Mouse (Mus musculus): ENCODE measurements around the gene Nos1ap. TPM values are rescaled to one million over a fixed set of nuclear protein-coding genes. Genes with fewer than 3 reads are reported as not detected.
A peak's percentile ranks its signal among the peaks of the same experiment; 100 is the strongest.

Nos1ap gene
- polyA plus RNA-seq, 1 experiment from 2014 or later: 5.2 TPM

- no peak overlapping the region for H3K27ac ChIP-seq (replicated peaks)
- no peaks in the 10 kb centered on the region for H3K36me3 ChIP-seq (replicated peaks)
These were observed 107.3 kb downstream of the Nos1ap start for GRCm38 (mm10) chr1:170482236-170482905.

GRCm38 (mm10) chr1:170481093-170481492 is 108.6 kb downstream of the Nos1ap start:
- Histone ChIP-seq H3K27me3 (no peaks in the 10 kb centered on the region), H3K9me3 (replicated peaks) (no peaks in the 10 kb centered on the region), H3K4me1 (replicated peaks) (peaks cover 27% of the 10 kb centered on the region), H3K4me3 (replicated peaks) (no peak overlapping the region), H3K9ac (no peak overlapping the region), H3K4me2 (no peak overlapping the region), H3K27ac (replicated peaks) (no peak overlapping the region), H3K36me3 (replicated peaks) (no peaks in the 10 kb centered on the region)
- 34% methylated on average over 3 of the region's 3 CpGs for WGBS (ENCODE audit: insufficient replicate concordance)
- ATAC-seq (ENCODE audit: insufficient read depth): no peak

More at GRCm38 (mm10) chr1:170482236-170482905, 107.3 kb downstream of the Nos1ap start:
- H3K4me2 ChIP-seq: no peak overlapping the region
- no peak overlapping the region for H3K4me3 ChIP-seq (replicated peaks)
- peaks cover 27% of the 10 kb centered on the region for H3K4me1 ChIP-seq (replicated peaks)
- H3K9ac ChIP-seq: no peak overlapping the region
- no peak for ATAC-seq (ENCODE audit: insufficient read depth)
- no peaks in the 10 kb centered on the region for H3K9me3 ChIP-seq (replicated peaks)
- 71% methylated on average over 7 of the region's 8 CpGs for WGBS (ENCODE audit: insufficient replicate concordance)
- no peaks in the 10 kb centered on the region for H3K27me3 ChIP-seq

DNA sequence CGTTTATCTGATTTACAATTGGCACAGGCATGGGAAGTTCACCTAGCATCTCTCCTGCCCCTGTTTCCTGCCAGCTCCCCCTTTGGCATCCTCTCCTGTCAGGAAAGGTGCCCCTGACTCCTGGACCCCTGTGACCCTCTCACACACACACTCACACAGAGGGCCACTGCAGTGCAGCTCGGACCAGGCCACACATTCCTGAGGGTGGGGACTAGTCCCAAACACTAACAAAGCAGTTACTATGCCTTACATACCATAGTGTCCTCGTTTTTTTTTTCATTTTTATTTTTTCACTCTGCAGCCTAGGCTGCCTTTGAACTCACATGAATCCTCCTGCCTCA is 110.2 kb downstream of the Nos1ap start:
- H3K4me2 ChIP-seq: no peak overlapping the region
- no peak overlapping the region for H3K9ac ChIP-seq
- no peaks in the 10 kb centered on the region for H3K36me3 ChIP-seq (replicated peaks)
- H3K4me3 ChIP-seq (replicated peaks): no peak overlapping the region
- H3K9me3 ChIP-seq (replicated peaks): no peaks in the 10 kb centered on the region
- no peaks in the 10 kb centered on the region for H3K27me3 ChIP-seq
- peaks cover 27% of the 10 kb centered on the region for H3K4me1 ChIP-seq (replicated peaks)
- WGBS (ENCODE audit: insufficient replicate concordance): 27% methylated on average over 3 of the region's 3 CpGs
- ATAC-seq (ENCODE audit: insufficient read depth): peak; percentile 67
- H3K27ac ChIP-seq (replicated peaks): peak overlapping the region; percentile 53

GRCm38 (mm10) chr1:170478791-170479457 is 110.7 kb downstream of the Nos1ap start:
- Histone ChIP-seq H3K36me3 (replicated peaks) (no peaks in the 10 kb centered on the region), H3K4me3 (replicated peaks) (no peak overlapping the region), H3K4me1 (replicated peaks) (peaks cover 27% of the 10 kb centered on the region), H3K4me2 (no peak overlapping the region), H3K27me3 (no peaks in the 10 kb centered on the region), H3K9ac (no peak overlapping the region), H3K27ac (replicated peaks) (peak overlapping the region; percentile 67), H3K9me3 (replicated peaks) (no peaks in the 10 kb centered on the region)
- 36% methylated on average over 4 of the region's 4 CpGs for whole genome bisulfite sequencing (ENCODE audit: insufficient replicate concordance)
- peak; percentile 63; the same call in 1 of the 2 replicates for ATAC-seq (ENCODE audit: insufficient read depth)

DNA sequence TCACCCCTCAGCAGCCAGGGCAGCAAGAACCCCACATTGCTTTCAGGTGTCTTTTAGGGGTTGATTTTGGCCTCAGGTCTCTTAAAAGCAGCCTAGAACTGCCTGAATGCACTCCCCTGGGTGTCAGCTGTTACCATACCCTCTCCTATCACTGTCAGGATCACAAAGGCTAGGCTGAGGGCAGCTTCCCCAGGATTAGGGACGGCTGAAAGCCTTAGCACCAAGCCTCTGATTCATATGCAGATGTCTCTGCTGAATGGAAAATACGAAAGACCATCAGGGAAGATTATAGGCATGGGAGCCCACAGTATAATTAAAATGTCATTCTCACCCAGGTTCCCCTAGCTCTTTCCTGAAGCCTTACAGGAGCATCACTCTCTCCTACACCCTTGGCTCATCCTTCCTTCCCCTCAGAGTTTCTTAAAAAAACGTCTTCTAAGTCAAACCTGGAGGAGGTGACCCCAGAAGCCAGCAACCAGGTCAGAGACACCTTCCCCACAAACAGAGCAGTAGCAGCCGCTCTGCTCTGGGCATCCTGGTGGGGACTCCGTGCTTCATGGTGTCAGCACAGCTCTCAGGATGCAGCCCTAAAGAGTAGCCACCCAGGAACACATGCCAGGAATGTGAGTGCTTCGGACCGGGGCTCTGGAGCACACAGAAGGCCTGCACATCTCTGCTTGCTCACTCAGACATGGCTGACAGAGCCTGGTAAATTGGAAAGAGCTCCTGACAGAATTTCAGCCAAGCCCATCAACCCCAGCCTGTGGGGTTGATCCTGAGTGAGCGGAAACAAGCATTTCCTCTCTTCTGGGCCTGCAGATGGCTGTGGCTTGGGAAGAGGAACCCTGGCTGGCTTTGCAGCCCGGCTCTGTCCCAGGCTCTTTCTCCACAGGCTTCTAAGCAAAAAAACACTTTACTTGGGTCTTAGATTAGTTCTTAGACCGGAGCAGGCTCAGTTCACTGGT is 111.7 kb downstream of the Nos1ap start:
- Histone ChIP-seq H3K9ac (no peak overlapping the region), H3K27me3 (no peaks in the 10 kb centered on the region), H3K9me3 (replicated peaks) (no peaks in the 10 kb centered on the region), H3K4me2 (no peak overlapping the region), H3K27ac (replicated peaks) (peak overlapping the region; percentile 67), H3K4me1 (replicated peaks) (peaks cover 27% of the 10 kb centered on the region), H3K4me3 (replicated peaks) (no peak overlapping the region), H3K36me3 (replicated peaks) (no peaks in the 10 kb centered on the region)
- no peak for ATAC-seq (ENCODE audit: insufficient read depth)
- WGBS (ENCODE audit: insufficient replicate concordance): 17% methylated on average over 10 of the region's 10 CpGs

- no peak overlapping the region for H3K4me3 ChIP-seq (replicated peaks)
- H3K27me3 ChIP-seq: no peaks in the 10 kb centered on the region
- WGBS (ENCODE audit: insufficient replicate concordance): 49% methylated on average over 6 of the region's 6 CpGs
- no peaks in the 10 kb centered on the region for H3K36me3 ChIP-seq (replicated peaks)
- no peak overlapping the region for H3K9ac ChIP-seq
- no peak overlapping the region for H3K27ac ChIP-seq (replicated peaks)
- no peak overlapping the region for H3K4me2 ChIP-seq
- no peak for ATAC-seq (ENCODE audit: insufficient read depth)
- no peaks in the 10 kb centered on the region for H3K9me3 ChIP-seq (replicated peaks)
- peaks cover 10% of the 10 kb centered on the region for H3K4me1 ChIP-seq (replicated peaks)
These were observed 116.2 kb downstream of the Nos1ap start for GRCm38 (mm10) chr1:170473460-170473859.

- Histone ChIP-seq H3K27me3 (no peaks in the 10 kb centered on the region), H3K9ac (no peak overlapping the region), H3K36me3 (replicated peaks) (no peaks in the 10 kb centered on the region), H3K9me3 (replicated peaks) (no peaks in the 10 kb centered on the region), H3K27ac (replicated peaks) (no peak overlapping the region), H3K4me1 (replicated peaks) (peaks cover 4% of the 10 kb centered on the region), H3K4me2 (no peak overlapping the region), H3K4me3 (replicated peaks) (no peak overlapping the region)
- ATAC-seq (ENCODE audit: insufficient read depth): no peak
These were observed 116.8 kb downstream of the Nos1ap start for GRCm38 (mm10) chr1:170472861-170473260.

GRCm38 (mm10) chr1:170466099-170467009 is 123.3 kb downstream of the Nos1ap start:
- H3K27ac ChIP-seq (replicated peaks): no peak overlapping the region
- no peak overlapping the region for H3K4me3 ChIP-seq (replicated peaks)
- WGBS (ENCODE audit: insufficient replicate concordance): 47% methylated on average over 6 of the region's 6 CpGs
- H3K4me1 ChIP-seq (replicated peaks): no peaks in the 10 kb centered on the region
- no peak overlapping the region for H3K4me2 ChIP-seq
- H3K36me3 ChIP-seq (replicated peaks): no peaks in the 10 kb centered on the region
- ATAC-seq (ENCODE audit: insufficient read depth): no peak
- no peaks in the 10 kb centered on the region for H3K9me3 ChIP-seq (replicated peaks)
- H3K9ac ChIP-seq: no peak overlapping the region
- H3K27me3 ChIP-seq: no peaks in the 10 kb centered on the region

DNA sequence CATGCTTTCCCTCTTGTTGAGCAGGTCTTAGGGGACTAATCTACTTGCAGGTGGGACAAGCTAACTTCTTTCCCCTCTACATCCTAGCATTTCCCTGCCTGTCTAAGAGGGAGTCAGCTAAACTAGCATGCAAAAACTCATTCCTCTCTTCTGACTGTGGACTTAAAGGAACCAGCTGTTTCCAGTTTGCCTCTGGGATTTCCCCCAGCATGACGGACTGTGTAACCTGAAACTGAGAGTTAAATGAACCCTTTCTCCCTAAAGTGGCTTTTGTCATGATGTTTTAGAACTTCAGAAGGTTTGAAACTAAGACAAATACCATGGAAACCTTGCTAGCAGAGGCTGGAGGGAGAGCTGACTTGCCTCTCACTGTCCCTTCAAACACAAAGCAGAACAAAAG is 127.5 kb downstream of the Nos1ap start:
- Histone ChIP-seq H3K4me3 (replicated peaks) (no peak overlapping the region), H3K36me3 (replicated peaks) (no peaks in the 10 kb centered on the region), H3K4me2 (no peak overlapping the region), H3K4me1 (replicated peaks) (peaks cover 4% of the 10 kb centered on the region), H3K9me3 (replicated peaks) (no peaks in the 10 kb centered on the region), H3K27me3 (no peaks in the 10 kb centered on the region), H3K27ac (replicated peaks) (no peak overlapping the region), H3K9ac (no peak overlapping the region)
- ATAC-seq (ENCODE audit: insufficient read depth): no peak
- WGBS (ENCODE audit: insufficient replicate concordance): 60% methylated on average over 1 of the region's 1 CpGs

DNA sequence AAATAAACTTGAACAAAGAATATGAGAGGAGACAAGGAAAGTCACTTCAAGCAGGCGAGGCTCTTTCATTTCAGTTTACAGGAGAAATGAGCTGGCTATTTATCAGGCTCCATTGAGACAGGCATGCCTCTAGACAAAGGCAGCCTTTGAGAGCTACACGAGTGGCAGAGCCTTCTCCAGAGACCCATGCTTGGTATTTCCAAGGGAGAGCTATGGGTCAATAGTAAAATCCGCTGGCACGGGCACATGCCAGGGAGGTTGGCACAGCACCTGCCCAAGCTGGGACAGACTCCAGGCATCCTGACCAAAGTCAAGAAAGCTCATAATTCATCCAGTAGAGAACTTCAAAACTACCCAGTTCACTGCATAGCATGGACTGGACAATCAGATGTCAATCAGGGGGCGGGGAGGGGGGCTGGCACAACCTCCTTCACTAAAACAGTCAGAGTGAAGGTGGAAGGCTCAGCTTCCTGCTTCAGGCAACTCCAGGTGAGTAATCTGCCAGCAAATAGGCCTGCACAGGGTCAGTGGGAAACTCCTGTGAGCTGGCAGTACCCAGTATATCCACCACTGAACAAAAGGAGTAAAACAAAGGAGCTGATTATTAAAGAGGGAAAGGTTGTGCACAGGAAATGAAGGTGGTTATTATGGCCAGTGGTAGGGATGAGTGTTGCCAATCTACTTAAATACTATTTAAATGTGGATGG is 129.6 kb downstream of the Nos1ap start:
- Histone ChIP-seq H3K4me1 (replicated peaks) (peaks cover 4% of the 10 kb centered on the region), H3K4me2 (no peak overlapping the region), H3K4me3 (replicated peaks) (no peak overlapping the region), H3K9ac (no peak overlapping the region), H3K27ac (replicated peaks) (no peak overlapping the region), H3K9me3 (replicated peaks) (no peaks in the 10 kb centered on the region), H3K36me3 (replicated peaks) (no peaks in the 10 kb centered on the region), H3K27me3 (no peaks in the 10 kb centered on the region)
- no peak for ATAC-seq (ENCODE audit: insufficient read depth)
- WGBS (ENCODE audit: insufficient replicate concordance): 67% methylated on average over 5 of the region's 5 CpGs
